Mouse (Mus musculus): Measurements from ENCODE around the gene Cldn13. TPM values are rescaled to one million over a fixed set of nuclear protein-coding genes. Genes with fewer than 3 reads are reported as not detected.

The Cldn13 gene
- polyA plus RNA-seq, 1 experiment: not detected

DNA sequence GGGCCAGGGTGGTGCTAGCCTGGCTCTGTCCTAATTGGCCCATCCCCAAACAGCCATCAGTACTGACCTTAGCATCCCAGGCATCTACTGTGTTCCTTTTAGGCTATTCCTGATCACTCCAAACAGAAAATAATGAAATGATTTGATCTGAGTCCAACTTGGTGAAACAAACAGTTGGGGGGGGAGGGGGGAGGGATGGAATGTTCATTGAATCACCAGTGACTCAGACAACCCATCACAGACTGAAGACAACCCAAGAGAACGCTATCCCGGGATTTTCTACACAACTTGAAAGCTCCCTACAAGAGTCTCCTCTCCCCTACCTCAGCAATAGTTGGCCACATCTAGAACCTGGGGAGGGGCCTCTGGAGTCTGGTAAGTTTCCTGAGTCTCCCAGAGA is 3.4 kb downstream of the Cldn13 start:
- Histone ChIP-seq H3K4me3 (ENCODE audit: insufficient read depth, low read depth, low read length) (no peak overlapping the region), H3K4me1 (ENCODE audit: control insufficient read depth, insufficient read depth, low read length) (0 out of 2 replicates have a peak, but pooled peaks cover 4% of the 10 kb centered on the region), H3K27ac (ENCODE audit: insufficient read depth, low read depth, low read length) (no peak overlapping the region)
- WGBS: 65% methylated on average over 2 of the region's 2 CpGs
- TF ChIP-seq CTCF (IDR thresholded peaks at IDR 0.05; ENCODE audit: insufficient read depth, low read depth, low read length) (no peak), POLR2A (IDR thresholded peaks at IDR 0.05; ENCODE audit: insufficient read depth, low read depth, low read length) (no peak)

DNA sequence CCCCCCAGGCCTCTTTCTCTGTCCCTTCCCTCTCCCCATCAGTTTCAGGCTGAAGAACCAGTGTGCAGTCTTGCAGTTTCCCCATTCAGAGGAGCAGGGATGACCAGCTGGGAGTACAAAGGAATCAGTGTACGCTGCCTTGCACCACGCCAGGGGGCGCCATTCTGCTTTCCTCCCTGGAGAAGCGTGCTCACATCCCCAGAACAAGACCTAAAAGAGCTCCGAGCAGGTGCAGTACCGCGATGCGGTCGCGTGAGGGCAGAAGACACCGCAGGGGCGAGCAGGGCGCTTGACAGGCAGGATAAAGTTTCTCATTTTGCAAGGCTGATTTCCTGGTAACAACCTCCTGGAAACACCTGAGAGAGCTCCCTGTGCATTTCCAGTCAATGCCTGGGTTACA is 8.2 kb downstream of the Cldn13 start:
- peak; percentile 99 for TF ChIP-seq CTCF (IDR thresholded peaks at IDR 0.05; ENCODE audit: insufficient read depth, low read depth, low read length)
- TF ChIP-seq POLR2A (IDR thresholded peaks at IDR 0.05; ENCODE audit: insufficient read depth, low read depth, low read length): no peak
- no peak overlapping the region for H3K4me3 ChIP-seq (ENCODE audit: insufficient read depth, low read depth, low read length)
- H3K4me1 ChIP-seq (ENCODE audit: control insufficient read depth, insufficient read depth, low read length): 0 out of 2 replicates have a peak, but pooled peaks cover 4% of the 10 kb centered on the region
- no peak overlapping the region for H3K27ac ChIP-seq (ENCODE audit: insufficient read depth, low read depth, low read length)
- WGBS: 1% methylated on average over 13 of the region's 13 CpGs

DNA sequence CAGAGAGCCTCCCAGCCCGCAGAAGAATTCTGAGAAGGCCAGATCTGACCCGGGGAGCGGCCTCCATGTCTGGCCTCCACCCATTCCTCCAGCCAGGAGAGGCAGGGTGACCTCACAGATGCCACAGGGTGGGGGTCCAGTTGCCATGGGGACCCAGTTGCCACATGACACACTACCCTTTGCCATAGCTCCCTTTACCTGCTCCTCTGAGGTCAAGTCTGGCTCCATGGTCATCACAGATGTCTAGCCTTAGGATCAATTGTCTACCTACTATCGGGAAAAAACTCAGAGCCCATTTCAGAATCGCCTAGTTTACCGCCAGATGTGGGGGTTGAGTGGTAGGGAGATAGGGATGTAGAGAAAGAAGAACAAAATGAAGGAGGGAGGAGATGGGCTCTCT is 8.7 kb downstream of the Cldn13 start, which contains the start of gene Tmem270:
TSS of gene Tmem270 (minus strand) at position 101 of the 400 bp plus-strand sequence.
- Histone ChIP-seq H3K4me3 (ENCODE audit: insufficient read depth, low read depth, low read length) (no peak within 1 kb of the TSS), H3K4me1 (ENCODE audit: control insufficient read depth, insufficient read depth, low read length) (0 out of 2 replicates have a peak, but pooled peaks cover 4% of the 10 kb centered on the region), H3K27ac (ENCODE audit: insufficient read depth, low read depth, low read length) (no peak within 1 kb of the TSS)
- TF ChIP-seq CTCF (IDR thresholded peaks at IDR 0.05; ENCODE audit: insufficient read depth, low read depth, low read length) (no peak), POLR2A (IDR thresholded peaks at IDR 0.05; ENCODE audit: insufficient read depth, low read depth, low read length) (no peak)
- 76% methylated on average over 6 of the region's 6 CpGs for WGBS

DNA sequence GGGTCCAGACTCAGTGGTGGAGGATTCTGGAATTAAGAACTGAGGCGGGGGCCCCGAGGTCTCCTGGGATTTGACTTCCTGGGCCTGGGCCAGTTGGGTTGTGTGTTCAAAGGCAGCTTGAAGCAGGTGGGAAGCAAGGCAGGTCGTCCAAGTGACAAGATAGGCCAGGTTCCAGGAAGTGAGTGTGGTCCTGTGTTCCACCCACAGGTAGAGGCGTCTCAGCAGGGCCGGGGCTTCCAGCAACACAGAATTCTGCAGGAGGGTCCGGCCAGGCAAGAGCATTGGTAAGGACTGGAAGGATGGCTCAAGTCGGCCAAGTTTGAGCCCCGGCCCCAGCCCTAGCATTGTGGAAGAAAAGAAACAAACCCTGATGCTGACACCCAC is 13.7 kb downstream of the Cldn13 start:
- no peak overlapping the region for H3K4me3 ChIP-seq (ENCODE audit: insufficient read depth, low read depth, low read length)
- 70% methylated on average over 8 of the region's 8 CpGs for WGBS
- H3K4me1 ChIP-seq (ENCODE audit: control insufficient read depth, insufficient read depth, low read length): no peaks in the 10 kb centered on the region
- no peak overlapping the region for H3K27ac ChIP-seq (ENCODE audit: insufficient read depth, low read depth, low read length)
- TF ChIP-seq POLR2A (IDR thresholded peaks at IDR 0.05; ENCODE audit: insufficient read depth, low read depth, low read length) (no peak), CTCF (IDR thresholded peaks at IDR 0.05; ENCODE audit: insufficient read depth, low read depth, low read length) (no peak)

DNA sequence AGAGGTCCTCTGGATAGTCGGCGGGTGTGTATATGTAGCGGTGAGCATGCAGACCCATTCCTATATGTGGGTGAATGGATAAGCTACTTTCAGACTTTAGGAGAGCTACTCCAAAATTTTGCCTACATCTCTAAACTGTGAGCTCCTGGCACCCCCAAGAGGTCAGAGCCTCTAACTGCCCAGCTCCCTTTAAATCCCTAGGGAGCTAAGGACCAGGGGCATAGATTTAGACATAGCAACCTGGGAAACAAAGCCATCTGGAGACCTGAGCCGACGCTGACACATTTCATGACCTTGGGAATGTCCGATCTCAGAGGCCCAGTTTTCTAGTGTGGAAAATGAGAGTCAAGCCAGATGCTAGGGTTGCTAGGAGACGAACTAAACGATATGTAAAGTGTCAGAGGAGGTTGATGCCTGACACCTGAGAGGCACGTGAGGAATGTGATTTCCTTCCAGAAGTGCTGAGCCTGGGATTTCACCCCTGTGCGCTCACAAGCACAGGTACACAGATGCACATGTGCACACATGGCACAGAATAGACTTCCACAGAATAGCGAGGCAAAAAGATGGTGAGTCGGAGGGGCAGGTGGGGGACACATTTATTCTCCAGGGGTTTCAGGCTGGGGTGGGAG is 14.2 kb downstream of the Cldn13 start:
- Histone ChIP-seq H3K4me1 (ENCODE audit: control insufficient read depth, insufficient read depth, low read length) (no peaks in the 10 kb centered on the region), H3K4me3 (ENCODE audit: insufficient read depth, low read depth, low read length) (no peak overlapping the region), H3K27ac (ENCODE audit: insufficient read depth, low read depth, low read length) (no peak overlapping the region)
- 51% methylated on average over 12 of the region's 12 CpGs for WGBS
- no peak for TF ChIP-seq POLR2A (IDR thresholded peaks at IDR 0.05; ENCODE audit: insufficient read depth, low read depth, low read length)
- no peak for TF ChIP-seq CTCF (IDR thresholded peaks at IDR 0.05; ENCODE audit: insufficient read depth, low read depth, low read length)

- 85% methylated on average over 17 of the region's 17 CpGs for WGBS
These were observed 17.7 kb downstream of the Cldn13 start for GRCm38 (mm10) chr5:134897596-134897995.

DNA sequence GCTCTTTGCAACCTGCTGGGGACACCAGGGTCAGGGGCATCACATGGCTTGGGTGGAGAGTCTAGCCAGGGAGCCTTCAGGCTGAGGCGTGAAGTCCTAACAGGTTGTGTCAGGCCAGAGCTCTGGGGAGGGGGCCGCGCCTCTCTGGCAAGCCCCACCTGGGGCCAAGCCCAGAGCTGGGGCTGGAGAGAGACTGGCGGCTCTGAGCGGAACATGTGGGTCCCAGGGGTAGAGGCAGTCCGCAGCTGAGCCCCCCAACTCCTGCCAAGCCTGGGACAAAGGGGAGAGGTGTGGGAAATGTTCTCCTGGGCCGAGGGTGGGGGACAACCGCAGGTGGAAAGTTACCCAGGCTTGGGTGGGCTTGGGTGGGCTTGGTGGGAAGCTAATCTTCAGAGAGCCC is 18.4 kb downstream of the Cldn13 start:
- H3K27ac ChIP-seq (ENCODE audit: insufficient read depth, low read depth, low read length): no peak overlapping the region
- 96% methylated on average over 8 of the region's 8 CpGs for WGBS
- TF ChIP-seq CTCF (IDR thresholded peaks at IDR 0.05; ENCODE audit: insufficient read depth, low read depth, low read length) (no peak), POLR2A (IDR thresholded peaks at IDR 0.05; ENCODE audit: insufficient read depth, low read depth, low read length) (no peak)
- H3K4me1 ChIP-seq (ENCODE audit: control insufficient read depth, insufficient read depth, low read length): no peaks in the 10 kb centered on the region
- H3K4me3 ChIP-seq (ENCODE audit: insufficient read depth, low read depth, low read length): no peak overlapping the region

More at GRCm38 (mm10) chr5:134897596-134897995, 17.7 kb downstream of the Cldn13 start:
- H3K4me3 ChIP-seq (ENCODE audit: insufficient read depth, low read depth, low read length): no peak overlapping the region
- no peaks in the 10 kb centered on the region for H3K4me1 ChIP-seq (ENCODE audit: control insufficient read depth, insufficient read depth, low read length)
- no peak for TF ChIP-seq CTCF (IDR thresholded peaks at IDR 0.05; ENCODE audit: insufficient read depth, low read depth, low read length)
- TF ChIP-seq POLR2A (IDR thresholded peaks at IDR 0.05; ENCODE audit: insufficient read depth, low read depth, low read length): no peak
- no peak overlapping the region for H3K27ac ChIP-seq (ENCODE audit: insufficient read depth, low read depth, low read length)

GRCm38 (mm10) chr5:134895291-134895690 is 20.0 kb downstream of the Cldn13 start:
- Histone ChIP-seq H3K4me1 (ENCODE audit: control insufficient read depth, insufficient read depth, low read length) (peaks cover 2% of the 10 kb centered on the region; the same call in 1 of the 2 replicates), H3K4me3 (ENCODE audit: insufficient read depth, low read depth, low read length) (no peak overlapping the region), H3K27ac (ENCODE audit: insufficient read depth, low read depth, low read length) (no peak overlapping the region)
- WGBS: 82% methylated on average over 8 of the region's 8 CpGs
- TF ChIP-seq POLR2A (IDR thresholded peaks at IDR 0.05; ENCODE audit: insufficient read depth, low read depth, low read length) (no peak), CTCF (IDR thresholded peaks at IDR 0.05; ENCODE audit: insufficient read depth, low read depth, low read length) (no peak)

DNA sequence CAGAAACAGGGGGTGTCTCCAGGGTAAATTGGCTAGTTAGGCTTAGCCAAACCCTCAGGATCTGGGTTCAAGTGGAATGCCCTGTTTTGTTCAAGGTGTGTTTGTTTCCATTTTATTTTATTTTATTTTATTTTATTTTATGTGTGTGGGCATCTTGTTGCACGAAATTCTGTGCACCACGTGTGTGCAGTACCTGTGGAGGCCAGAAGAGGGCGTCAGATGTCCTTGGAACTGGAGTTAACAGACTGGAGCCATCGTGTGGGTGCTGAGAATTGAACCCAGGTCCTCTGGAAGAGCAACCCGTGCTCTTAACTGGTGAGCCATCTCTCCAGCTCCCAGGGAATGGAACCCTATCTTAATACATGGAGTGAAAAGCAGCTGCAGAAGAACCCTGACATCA is 22.6 kb downstream of the Cldn13 start:
- Histone ChIP-seq H3K27ac (ENCODE audit: insufficient read depth, low read depth, low read length) (no peak overlapping the region), H3K4me1 (ENCODE audit: control insufficient read depth, insufficient read depth, low read length) (peaks cover 4% of the 10 kb centered on the region), H3K4me3 (ENCODE audit: insufficient read depth, low read depth, low read length) (no peak overlapping the region)
- TF ChIP-seq POLR2A (IDR thresholded peaks at IDR 0.05; ENCODE audit: insufficient read depth, low read depth, low read length) (no peak), CTCF (IDR thresholded peaks at IDR 0.05; ENCODE audit: insufficient read depth, low read depth, low read length) (no peak)
- 79% methylated on average over 5 of the region's 5 CpGs for WGBS
